Mouse (Mus musculus): ENCODE measurements around the gene Nfatc2.
A peak's percentile ranks its signal among the peaks of the same experiment; 100 is the strongest.

Gene Nfatc2

DNA sequence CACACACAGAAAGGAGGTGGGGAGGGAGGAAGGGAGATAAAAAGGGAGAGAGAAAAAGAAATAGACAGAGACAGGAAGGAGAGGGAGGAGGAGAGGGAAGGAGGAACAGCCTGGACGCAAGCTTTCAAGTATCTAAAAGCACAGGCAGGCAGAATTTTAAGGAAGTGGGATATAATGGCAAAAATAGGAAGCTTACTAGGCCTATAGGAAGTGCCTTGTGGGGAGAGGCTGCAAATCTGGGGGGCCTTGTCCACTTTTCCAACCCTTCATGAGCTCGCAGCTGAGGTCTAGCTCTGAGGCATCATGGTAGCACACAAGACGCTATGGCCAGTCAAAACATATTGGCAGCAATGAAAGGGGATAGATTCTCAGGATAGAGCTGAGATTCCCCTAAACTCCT is 22.3 kb downstream of the Nfatc2 start:
- DNase-seq (ENCODE audit: low spot score in 2 of 2), result no peak

DNA sequence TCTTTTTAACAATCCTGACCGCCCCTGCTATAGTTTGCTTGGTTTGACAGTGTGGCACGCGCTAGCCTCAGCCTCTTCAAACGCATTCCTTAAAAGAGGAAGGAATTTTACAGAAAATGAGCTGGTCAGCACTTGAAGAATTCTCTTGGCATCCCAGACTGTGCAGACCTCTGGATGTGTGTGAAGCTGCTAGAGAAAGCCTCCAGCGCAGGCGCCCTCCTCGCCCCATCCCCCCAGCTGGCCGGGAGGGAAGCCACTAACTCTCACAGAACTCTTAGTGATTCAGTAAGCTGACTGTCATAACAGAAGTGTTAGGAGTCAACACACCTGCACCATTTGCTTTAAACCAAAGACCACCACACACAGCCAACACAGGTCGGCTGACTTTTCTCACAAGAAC is 23.3 kb downstream of the Nfatc2 start:
- no peak for DNase-seq (ENCODE audit: low spot score in 2 of 2)

DNA sequence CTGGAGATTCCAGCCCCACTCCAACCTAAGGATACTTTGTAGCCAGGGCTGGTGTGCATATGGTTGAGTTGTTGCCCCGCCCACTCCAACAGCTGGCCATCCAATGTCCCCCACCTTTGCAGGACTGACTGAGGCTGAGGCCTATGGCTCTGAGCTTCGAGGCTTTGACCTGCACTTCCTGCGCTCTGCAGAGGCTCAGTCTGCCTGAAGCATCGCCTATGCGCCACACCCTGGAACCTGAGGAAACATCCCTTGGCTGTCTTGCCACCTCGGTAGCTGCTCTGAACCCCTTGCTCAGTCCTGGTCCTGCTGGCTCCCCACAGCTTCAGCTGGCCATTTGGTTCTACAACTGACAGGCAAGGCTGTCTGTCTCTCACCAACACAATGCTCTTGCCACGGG is 24.1 kb downstream of the Nfatc2 start:
- no peak for DNase-seq (ENCODE audit: low spot score in 2 of 2)

DNA sequence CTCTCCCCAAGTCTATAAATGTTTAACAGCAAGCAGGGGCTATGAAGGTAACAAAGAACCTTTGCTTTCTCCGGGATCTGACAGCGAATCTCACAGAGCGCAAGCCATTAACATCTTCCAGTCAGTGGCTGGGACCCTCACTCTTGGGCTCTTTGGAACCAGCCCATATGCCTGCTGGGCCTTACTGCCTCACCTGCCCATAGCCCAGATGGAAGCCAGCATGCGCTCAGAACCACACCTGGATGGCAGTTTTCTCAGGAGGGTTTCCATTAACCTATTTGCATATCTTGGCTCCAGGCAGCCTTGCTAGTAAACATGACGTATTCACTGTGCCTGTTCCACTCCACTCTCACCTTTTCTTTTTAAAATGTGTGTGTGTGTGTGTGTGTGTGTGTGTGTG is 25.6 kb downstream of the Nfatc2 start:
- no peak for DNase-seq (ENCODE audit: low spot score in 2 of 2)

DNA sequence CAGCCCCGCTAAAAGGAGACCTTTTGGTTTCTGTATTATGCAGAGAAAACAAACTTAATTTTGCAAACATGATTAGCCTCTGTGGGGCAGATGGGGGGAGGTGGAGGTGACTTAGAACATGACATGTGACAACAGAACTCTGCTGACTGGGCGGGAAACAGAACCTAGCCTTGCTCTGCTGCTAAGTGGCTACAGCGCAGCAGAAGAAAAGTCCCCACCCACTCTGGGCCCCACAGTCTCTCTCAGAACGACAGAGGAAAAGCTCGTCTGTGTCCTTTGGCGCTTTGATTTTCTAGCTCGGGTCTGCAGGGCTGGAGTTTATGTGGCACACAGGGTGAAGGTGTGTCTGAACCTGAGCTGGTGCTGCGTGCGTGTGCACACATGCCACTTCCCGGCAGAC is 26.5 kb downstream of the Nfatc2 start:
- peak in 1 of 2 experiments; percentile 39 for DNase-seq (ENCODE audit: low spot score in 2 of 2)

DNA sequence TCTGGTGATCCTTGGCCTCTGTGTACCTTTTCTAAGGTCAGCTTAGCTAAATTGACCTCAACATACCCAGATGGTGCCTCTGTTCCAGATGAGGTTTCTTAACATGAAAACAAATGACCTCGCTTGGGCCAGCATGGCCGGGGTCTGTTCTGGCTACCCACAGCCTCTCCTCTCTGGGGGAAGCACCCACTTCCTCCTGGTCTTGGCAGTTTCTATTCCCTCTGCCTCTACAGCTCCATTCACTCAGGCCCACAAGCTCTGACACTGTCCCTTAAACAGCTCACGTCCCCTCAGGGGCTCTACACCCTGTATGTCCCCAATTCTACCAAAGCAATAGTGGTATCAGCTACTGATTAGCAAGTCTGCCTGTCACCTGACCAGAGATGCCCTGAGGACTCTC is 27.6 kb downstream of the Nfatc2 start:
- DNase-seq (ENCODE audit: low spot score in 2 of 2), result no peak

DNA sequence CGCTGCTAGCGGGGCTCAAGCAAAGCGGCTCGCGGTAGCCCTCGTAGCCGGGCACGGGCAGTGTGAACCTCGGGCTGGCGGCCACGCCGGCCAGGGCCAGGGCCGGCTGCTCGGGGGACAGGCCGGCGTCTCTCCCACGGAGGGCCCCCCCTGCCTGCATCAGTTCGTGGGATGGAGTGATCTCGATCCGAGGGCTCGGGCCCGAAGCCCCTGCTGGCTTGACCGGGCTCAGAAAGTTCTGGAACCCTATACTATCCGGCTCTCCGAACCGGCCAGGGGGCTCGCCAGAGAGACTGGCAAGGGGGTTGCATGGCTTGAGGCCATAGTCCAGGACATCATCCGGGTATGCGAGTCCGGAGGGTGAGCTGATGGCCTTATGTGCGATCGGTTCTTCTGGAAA is 30.2 kb downstream of the Nfatc2 start:
- DNase-seq (ENCODE audit: low spot score in 2 of 2), result no peak

DNA sequence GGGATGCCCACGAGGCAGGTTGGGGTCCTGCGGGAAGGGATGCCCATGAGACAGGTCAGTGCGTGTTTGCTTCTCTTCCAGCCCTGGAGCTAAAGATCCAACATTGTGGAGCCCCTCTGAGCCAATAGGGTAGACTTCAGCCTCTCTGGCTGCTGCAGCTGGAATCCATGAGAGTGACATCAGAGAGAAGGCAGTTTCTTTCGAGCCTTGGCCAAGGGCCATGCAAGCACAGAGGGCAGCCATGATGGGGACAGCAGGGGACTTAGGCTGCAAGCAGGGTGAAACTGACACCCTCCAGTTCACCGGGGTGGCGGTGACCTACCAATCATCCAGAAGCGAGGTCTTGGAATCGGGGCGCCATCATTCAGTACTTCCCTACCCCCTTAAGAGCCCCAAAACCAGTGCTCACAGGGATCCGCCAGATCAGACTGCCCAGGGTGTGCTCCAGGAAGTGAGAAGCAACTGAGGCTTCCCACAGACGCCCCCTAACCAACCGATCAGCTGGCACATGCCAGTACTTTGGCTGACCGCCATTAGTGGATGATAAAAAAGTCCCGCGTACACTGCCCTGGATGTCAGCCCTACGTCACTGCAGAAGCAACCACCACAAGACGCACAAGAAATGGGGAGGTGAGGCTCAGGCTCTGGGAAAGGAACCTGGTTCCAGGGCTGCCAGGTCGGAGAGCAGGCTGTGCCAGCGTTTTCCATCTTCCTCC is 35.8 kb downstream of the Nfatc2 start:
- no peak for DNase-seq (ENCODE audit: low spot score in 2 of 2)

DNA sequence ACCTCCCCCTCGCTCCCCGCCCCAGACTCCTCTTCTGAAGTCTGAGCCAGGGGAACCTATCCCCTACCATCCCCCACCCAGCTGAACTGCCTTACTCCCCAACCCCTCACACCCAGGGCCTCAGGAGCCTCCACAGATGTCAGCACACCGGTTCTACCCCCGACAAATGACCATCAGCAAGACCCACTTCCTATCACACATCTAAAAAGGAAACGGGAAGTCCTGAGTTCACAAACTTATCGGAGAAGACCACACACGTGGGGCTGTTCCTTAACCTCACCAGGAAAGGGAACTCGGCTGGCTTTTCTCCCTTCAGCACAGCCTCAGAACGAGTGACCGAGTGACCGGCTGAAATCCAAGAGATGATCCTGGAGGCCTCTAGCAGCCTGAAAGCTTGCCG is 38.3 kb downstream of the Nfatc2 start:
- no peak for DNase-seq (ENCODE audit: low spot score in 2 of 2)

DNA sequence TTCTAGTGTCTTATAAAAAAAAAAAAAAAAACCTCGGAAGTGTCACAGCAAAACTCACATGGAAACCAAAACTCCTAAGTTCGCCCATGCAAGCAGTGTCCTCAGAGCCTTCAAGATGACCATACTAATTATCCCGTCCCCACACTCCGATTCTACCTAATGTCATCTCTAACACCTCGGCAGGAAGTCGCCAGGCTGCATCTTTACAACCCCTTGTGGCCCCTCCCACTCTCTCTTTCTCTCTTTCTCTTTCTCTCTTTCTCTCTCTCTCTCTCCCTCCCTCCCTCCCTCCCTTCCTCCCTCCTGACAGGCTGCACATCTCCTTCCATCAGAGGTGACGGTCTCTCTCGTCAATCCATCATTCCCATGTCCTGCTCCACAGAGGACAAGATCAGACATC is 44.4 kb downstream of the Nfatc2 start:
- DNase-seq (ENCODE audit: low spot score in 2 of 2), result no peak

DNA sequence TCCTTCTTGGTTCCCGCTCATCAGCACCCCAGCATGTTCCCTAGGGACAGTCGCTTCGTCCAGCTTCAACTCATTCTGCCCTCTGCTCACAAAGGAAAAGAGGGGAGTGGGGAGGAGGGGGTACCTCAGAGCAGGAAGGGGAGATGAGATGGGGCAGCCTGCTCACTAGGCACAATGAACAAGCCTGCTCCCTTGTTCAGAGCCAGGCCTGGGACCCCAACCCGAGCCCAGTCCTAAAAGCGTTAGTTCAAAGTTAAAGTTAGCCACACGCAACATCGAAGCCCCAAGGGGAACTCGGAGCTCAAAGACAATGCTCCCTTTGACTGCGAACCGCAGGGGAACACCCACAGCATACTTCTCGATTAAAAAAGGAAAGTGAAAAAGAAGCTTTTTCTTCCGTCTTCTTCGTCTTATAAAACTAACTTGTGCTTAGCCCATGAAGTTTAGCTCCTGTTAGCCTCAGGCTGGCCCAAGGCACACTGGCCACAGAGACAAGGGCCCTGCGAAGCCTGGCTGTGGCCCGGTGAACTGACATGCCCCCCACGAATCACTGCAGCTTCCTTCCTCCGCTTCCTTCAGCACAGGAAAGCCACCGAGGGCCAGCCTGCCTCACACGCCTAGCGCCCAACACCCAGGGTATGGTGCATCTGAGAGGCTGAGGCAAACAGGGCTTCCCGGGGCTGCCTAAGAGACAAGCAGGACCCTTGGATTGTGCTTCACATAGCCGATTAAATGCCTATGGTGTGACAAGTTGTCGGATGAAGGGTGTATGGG is 45.4 kb downstream of the Nfatc2 start:
- DNase-seq (ENCODE audit: low spot score in 2 of 2), result peak in 1 of 2 experiments; percentile 45

DNA sequence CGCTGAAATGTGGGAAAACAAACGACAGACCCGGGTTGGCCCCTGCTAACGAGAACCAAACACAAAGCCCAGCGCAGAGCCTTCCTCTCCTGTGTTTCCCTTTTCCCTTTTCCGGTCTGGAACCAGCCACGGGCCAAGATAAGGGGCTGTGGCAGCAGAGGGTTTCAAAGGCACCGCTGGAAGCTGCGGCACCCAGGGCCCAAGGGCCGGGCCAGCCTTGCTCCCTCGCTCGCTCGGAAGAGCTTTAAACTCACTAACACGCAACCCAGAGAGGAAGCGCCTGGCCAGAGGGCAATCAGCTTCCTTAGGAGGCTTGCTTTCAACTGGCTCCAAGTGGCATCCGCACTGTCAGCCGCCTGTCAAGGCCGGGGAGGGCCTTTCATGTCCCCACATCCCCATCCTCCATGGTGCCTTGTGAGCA is 47.9 kb downstream of the Nfatc2 start:
- no peak for DNase-seq (ENCODE audit: low spot score in 2 of 2)

DNA sequence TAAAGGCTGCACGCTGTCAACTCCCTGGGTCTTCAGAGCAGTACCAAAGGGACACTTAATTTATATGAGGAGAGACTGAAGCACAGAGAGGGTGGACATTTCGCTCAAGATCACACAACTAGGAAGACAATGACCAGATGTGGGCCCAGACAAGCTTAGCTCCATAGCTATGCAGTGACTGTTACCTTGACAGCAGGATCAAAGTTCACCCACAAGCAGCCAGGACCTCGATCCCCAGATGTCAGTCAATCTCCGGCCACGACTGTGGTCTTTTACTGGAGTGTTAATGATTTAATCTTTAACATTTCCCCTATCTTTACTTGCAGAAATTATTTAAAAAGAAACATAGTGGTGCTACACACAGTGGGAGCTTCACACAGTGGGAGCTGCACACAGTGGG is 49.1 kb downstream of the Nfatc2 start:
- no peak for DNase-seq (ENCODE audit: low spot score in 2 of 2)

DNA sequence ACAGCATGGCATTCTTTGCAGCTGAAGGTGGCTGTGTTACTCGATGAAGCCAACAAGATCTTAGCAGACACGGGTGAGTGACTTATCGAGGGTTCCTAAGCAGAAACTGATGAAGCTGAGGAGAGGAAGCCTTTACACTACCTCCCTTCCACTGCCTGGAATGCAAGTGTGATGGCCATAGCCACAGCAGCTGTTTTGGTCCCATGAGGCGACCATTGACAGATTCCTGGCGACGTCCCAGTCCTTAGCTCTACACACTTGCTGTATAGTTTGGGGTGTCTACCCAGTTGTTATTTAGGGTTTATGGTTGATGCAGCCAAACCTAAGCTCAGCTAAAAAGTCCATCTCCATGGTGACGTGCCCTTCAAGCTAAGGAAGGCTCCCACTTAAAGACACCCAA is 50.2 kb downstream of the Nfatc2 start:
- no peak for DNase-seq (ENCODE audit: low spot score in 2 of 2)

DNA sequence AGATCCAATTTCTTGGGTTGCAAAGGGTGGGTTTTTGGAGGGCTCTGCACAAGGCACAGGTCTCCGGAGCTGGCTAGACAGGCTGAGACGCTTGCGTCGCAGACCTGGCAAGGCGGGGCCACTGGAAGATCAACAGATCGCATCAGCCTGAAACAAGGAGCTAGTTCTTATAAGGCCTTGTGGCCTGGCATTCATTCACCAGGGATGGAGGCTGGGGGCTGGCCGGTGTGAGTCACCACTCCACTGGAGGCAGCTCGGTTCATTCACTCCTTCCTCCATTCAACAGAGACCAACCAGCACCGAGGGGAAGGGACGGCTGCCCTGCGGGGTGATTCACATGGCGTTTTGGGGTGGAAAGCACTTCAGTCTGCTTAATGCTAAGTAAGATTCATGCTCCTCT is 52.1 kb downstream of the Nfatc2 start:
- no peak for DNase-seq (ENCODE audit: low spot score in 2 of 2)

DNA sequence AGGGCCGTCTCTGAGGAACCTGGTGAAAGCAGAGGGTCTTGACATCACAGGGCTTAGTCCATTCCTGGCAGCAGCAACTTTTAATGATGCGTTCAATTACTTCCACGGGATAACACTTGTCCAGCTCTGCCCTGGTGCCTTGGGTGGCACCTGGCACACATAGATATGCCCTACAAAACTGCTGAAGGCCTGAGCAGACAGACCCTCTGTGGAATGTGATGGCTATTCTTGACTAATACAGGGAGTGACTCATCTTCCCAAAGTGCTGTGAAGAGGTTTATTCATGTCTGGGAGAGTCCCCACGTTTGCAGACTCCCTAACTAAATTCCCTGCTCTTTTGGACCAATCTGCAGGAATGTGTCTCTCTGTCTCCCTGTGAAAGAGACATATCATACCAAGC is 53.4 kb downstream of the Nfatc2 start:
- DNase-seq (ENCODE audit: low spot score in 2 of 2), result no peak

DNA sequence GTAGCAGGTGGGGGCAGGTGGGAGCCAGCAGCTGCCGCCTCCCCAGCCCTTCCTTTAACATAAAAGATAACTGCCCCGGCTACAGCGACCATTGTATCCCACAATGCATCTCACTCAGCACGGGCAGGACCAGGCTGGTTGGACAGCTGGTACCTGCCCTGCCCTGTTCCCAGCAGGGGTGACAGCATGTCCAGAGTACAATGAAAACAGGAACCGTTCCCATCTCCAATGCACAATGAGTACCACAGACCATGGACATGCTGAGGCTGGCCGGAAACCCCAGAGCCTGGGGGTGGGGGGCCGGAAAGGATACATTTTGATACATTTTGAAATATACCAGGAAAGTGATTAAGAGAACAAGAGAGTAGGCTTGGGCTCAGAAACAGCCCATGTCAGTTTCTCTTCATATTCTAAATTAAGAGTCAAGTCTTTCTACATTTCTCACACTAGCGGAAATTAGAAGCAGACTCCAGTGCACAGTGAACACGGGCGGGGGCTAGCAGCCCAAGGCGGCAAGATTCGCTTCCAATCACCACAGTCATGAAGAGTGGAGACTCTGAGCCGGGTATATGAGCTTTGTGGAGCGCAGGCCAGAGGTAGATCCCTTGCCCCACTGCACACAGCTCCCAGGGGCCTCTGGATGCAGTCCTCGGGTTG is 55.4 kb downstream of the Nfatc2 start:
- no peak for DNase-seq (ENCODE audit: low spot score in 2 of 2)

DNA sequence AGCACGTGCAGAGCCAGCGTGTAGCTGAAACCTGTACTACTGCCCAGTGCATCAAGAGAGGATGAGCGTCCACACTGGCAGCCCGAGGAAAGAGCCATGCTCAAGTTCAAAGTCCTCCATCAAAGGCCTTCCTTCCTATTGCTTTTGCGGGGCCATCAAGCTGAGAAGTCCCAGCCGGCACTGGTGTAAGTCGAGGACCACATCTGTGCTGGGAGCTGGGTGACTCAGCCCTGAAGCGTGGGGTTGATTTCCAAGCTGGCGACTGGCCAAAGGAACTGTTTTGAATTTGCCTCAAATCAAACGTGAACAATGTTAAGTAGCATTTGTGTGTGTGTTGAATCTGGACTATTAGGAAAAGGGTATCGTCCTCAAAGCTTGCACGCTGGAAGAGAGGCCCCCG is 57.4 kb downstream of the Nfatc2 start:
- DNase-seq (ENCODE audit: low spot score in 2 of 2), result peak in 1 of 2 experiments; percentile 33

DNA sequence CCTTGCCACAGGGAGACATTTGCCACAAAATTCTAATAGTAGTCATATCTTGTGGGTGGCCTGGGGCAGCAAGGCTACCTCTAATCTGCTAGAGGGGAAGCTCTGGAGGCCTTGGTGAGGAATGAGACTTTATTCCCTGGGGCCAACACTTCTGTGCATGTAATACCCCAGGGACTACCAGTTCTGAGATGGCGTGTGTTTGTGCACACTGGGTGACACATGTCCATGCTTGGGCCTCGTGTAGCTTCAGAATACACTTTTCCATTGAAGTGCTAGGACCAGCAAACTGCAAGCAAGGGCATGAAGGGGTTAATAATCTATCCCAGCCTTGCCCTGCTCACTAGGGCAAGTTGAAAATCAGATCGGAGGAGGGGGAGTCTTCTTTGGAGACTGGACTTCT is 58.4 kb downstream of the Nfatc2 start:
- no peak for DNase-seq (ENCODE audit: low spot score in 2 of 2)

DNA sequence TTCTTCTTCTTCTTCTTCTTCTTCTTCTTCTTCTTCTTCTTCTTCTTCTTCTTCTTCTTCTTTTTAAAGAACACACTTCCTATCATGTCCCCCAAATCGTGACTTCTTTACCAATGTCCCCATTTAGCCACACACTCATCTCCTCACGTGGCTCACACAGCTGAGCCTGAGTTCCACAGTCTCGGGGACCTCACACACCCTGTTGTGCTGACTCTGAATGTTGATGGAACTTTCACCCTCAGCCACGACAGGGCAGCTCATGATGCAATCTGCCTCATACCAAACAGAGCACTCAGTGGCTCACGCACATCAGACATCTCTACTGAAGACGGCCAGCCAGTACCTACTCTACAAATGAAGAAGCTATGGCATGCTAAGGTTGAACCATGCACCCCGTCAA is 60.2 kb downstream of the Nfatc2 start:
- DNase-seq (ENCODE audit: low spot score in 2 of 2), result no peak

DNA sequence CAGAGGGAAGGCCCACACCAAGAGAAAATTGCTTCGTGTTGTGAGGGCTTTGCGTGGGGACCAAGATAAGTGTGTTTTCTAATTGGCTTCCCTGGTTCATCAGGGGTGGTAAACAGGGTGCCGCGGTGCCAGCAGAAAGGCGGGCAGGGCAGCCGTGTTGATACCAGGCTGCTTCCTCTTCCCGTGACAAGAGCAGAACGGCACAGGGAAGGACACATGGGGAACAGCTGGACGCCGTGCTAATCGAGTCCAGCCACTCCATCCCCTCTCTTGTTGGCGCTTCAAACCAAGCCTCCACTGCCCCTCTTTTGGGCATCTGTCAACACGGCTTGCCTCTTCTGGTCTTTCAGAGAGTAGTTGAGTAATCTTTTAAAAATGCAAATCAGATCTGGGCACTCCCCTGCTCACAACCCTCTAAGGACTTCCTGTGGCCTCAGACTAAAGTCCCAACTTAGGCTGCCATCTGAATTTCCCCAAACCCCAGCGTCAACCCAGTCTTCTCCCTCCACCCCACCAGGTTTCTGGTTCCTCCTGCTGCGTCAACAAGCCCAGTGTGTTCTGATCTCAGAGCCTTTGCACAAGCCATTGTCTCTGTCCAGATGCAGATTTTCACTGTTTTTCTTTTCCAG is 61.7 kb downstream of the Nfatc2 start:
- DNase-seq (ENCODE audit: low spot score in 2 of 2), result no peak

DNA sequence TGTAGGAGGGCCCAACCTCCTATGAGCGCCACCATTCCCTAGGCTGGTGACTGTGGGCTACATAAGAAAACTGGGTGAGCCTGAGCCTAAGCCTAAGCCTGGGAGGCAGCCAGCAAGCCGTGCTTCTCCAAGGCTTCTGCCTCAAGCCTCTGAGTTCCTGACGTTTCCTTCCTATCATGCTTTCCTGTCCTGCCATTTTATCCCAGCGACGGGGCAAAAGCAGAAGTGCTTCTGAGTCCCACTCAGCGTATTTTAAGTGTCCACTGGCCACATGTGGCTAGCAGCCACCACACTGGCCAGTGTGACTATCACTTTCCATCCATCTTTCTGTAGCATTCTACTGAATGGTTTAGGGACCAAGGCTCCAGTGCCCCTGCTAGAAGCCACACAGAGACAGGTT is 62.4 kb downstream of the Nfatc2 start:
- DNase-seq (ENCODE audit: low spot score in 2 of 2), result no peak

All from spleen, postnatal 10 days (tissue).